Mouse (Mus musculus) liver, adult 2 months (tissue): ENCODE data around the gene Sh3d19.

Experiments
- CTCF ChIP-seq: fragments of 200-500 bp; IDR thresholded peaks from 2 replicates; pipeline ENCODE4 v1.5.1; 2011; ENCODE audit warnings: low read depth, low read length, control low read depth
- POLR2A ChIP-seq: fragments of 200-500 bp; IDR thresholded peaks from 2 replicates; pipeline ENCODE4 v1.6.1; 2011; ENCODE audit warnings: low read length, control low read depth; ENCODE audit not compliant: insufficient read depth; ENCODE audit errors: extremely low read depth

DNA sequence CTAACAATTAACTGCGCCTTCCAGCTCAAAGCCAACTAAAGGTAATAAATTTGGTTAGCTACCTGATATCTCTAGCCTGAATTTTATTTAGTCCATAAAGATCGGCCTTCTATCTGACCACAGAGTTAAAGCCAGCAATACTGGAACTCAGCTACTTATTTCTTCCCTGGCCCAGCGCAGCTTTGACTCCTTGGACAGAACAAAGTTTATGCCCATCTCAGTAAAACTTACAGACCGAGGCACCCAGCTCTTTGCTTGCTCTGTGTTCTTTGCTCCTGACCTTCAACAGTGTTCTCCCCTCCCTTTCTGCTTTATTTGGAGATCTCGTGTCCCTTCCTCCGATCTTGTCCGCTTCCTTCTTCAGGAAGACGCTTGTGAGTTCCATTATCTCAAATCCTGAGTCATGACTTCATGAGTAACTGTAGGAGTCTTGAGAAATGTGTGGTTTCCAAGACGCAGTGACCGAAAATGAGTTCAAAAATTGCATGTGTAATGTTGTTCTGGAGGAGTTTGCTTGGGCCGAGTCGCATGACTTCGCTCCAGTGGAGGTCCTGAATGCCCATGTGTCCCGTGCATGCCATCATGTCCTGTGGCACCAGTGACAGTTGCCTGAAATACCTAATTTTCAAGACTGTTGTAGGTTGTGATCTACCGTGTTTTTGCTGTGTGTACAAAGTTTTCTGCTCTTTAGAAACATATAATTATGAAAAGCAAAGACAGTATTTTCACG is 50.2 kb downstream of the Sh3d19 start:
- TF ChIP-seq POLR2A (no peak), CTCF (no peak)
